Mouse (Mus musculus): ENCODE measurements around the gene Cyp2c29. TPM values are rescaled to one million over a fixed set of nuclear protein-coding genes. Genes with fewer than 3 reads are reported as not detected.
"Not testable (repeated sequence)": the region's sequence is repeated elsewhere in the genome, so short reads cannot be mapped to it uniquely, and the experiment has no call there.

Gene Cyp2c29
- polyA plus RNA-seq (2014; fragmentation: Nextera tagmentation; extraction: Ambion mirVana), result not detected in 2 replicates

DNA sequence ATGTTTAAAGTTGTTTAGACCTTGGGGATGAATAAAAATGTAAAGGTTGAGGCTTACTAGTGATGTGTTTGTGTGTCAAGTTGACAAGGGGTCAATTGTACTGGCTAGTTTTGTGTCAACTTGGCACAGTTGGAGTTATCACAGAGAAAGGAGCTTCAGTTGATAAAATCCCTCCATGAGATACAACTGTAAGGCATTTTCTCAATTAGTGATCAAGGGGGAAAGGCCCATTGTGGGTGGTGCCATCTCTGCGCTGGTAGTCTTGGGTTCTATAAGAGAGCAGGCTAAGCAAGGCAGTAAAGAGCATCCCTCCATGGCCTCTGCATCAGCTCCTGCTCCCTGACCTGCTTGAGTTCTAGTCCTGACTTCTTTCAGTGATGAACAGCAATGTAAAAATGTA lies at the start of gene Cyp2c29:
Gene Cyp2c29, plus strand, starts transcription at position 301 of the 400 bp plus-strand sequence.
- not testable (repeated sequence) for H3K4me1 ChIP-seq (replicated peaks; ENCODE audit: control insufficient read depth, insufficient read depth, low read length); H3K36me3 ChIP-seq (ENCODE audit: control insufficient read depth, insufficient read depth, low read length); H3K4me2 ChIP-seq (ENCODE audit: low read length); H3K27me3 ChIP-seq (replicated peaks; ENCODE audit: control insufficient read depth, insufficient read depth, low read length); ATAC-seq (replicated peaks; ENCODE audit: low FRiP score, low TSS enrichment, low read depth); H3K4me3 ChIP-seq (ENCODE audit: low read depth, low read length); H3K9me3 ChIP-seq (ENCODE audit: control insufficient read depth, low read length); DNase-seq (ENCODE audit: low spot score); H3K9ac ChIP-seq (ENCODE audit: low read length); H3K27ac ChIP-seq (ENCODE audit: low read depth)
- no CpG with 5 or more reads among the region's 1 CpGs for WGBS

DNA sequence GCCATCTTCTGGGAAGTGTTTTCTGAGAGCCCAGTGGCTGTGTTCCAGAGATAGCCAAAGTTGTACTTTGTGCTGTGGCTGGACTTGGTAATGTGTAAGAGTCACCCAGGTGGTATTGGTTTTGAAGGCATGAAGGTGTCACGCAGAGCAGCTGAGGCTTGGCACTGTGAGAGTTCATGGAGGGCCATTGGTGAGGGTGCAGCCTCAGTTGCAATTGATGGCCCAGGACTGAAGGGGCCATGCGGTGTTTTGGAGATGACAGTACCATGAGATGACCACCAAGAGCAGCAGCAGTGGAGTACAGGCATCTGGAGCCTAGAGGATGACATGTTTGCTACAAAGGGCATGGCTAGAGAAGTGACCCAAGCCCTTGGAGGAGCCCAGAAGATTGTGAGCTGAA lies 2.2 kb upstream of the Cyp2c29 start:
- not testable (repeated sequence) for H3K9ac ChIP-seq (ENCODE audit: low read length); H3K9me3 ChIP-seq (ENCODE audit: control insufficient read depth, low read length); H3K4me1 ChIP-seq (replicated peaks; ENCODE audit: control insufficient read depth, insufficient read depth, low read length); ATAC-seq (replicated peaks; ENCODE audit: low FRiP score, low TSS enrichment, low read depth); H3K4me2 ChIP-seq (ENCODE audit: low read length); H3K27me3 ChIP-seq (replicated peaks; ENCODE audit: control insufficient read depth, insufficient read depth, low read length); H3K36me3 ChIP-seq (ENCODE audit: control insufficient read depth, insufficient read depth, low read length); H3K4me3 ChIP-seq (ENCODE audit: low read depth, low read length); DNase-seq (ENCODE audit: low spot score); H3K27ac ChIP-seq (ENCODE audit: low read depth)
- 74% methylated on average over 2 of the region's 2 CpGs for WGBS

DNA sequence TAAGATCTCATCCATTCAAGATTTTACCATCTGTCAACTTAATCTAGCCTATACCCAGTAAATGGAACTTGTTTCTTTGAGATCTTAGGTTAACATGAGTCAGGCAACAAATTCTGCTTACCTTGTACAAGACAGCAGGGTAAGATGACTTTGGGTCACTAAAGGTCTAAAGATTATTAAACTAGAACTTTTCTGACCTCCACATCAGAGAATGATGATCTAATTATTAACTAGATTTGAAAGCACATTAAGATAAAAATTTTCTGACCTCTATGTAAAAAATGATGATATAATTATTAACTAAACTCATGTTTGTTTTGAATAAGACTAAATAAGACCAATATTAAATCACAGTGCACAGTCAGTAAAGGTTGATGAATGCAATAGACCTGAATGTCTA lies 13.6 kb downstream of the Cyp2c29 start:
- H3K4me3 ChIP-seq (ENCODE audit: low read depth, low read length), result no peak overlapping the region
- H3K4me1 ChIP-seq (replicated peaks; ENCODE audit: control insufficient read depth, insufficient read depth, low read length), result no peaks in the 10 kb centered on the region
- no peaks in the 10 kb centered on the region for H3K36me3 ChIP-seq (ENCODE audit: control insufficient read depth, insufficient read depth, low read length)
- H3K9me3 ChIP-seq (ENCODE audit: control insufficient read depth, low read length), result no peaks in the 10 kb centered on the region
- H3K27me3 ChIP-seq (replicated peaks; ENCODE audit: control insufficient read depth, insufficient read depth, low read length), result no peaks in the 10 kb centered on the region
- no peak overlapping the region for H3K27ac ChIP-seq (ENCODE audit: low read depth)
- no peak overlapping the region for H3K4me2 ChIP-seq (ENCODE audit: low read length)
- H3K9ac ChIP-seq (ENCODE audit: low read length), result no peak overlapping the region
- ATAC-seq (replicated peaks; ENCODE audit: low FRiP score, low TSS enrichment, low read depth), result no peak
- DNase-seq (ENCODE audit: low spot score), result no peak

DNA sequence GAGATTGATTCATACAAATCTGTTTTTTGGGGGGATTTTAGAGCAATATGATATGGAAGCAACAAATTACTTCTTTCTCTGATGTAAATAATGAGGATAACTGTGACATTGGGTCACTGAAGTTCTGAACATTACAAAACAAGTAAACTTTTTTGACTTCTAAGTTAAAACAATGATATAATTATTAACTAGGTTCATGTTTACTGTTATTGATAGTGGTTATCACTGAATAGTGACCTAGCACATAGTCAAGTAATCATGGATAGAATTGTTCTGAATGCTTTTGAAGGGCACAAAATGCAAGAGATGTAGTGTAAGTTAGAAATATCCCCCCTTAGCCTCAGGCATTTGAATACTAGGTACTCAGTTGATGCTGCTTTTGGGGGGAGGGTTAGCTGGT lies 16.4 kb downstream of the Cyp2c29 start:
- no peaks in the 10 kb centered on the region for H3K27me3 ChIP-seq (replicated peaks; ENCODE audit: control insufficient read depth, insufficient read depth, low read length)
- no peak overlapping the region for H3K4me3 ChIP-seq (ENCODE audit: low read depth, low read length)
- no peak overlapping the region for H3K4me2 ChIP-seq (ENCODE audit: low read length)
- DNase-seq (ENCODE audit: low spot score) (no peak), ATAC-seq (replicated peaks; ENCODE audit: low FRiP score, low TSS enrichment, low read depth) (no peak)
- H3K36me3 ChIP-seq (ENCODE audit: control insufficient read depth, insufficient read depth, low read length), result no peaks in the 10 kb centered on the region
- no peak overlapping the region for H3K27ac ChIP-seq (ENCODE audit: low read depth)
- no peaks in the 10 kb centered on the region for H3K9me3 ChIP-seq (ENCODE audit: control insufficient read depth, low read length)
- H3K4me1 ChIP-seq (replicated peaks; ENCODE audit: control insufficient read depth, insufficient read depth, low read length), result no peaks in the 10 kb centered on the region
- H3K9ac ChIP-seq (ENCODE audit: low read length), result no peak overlapping the region

DNA sequence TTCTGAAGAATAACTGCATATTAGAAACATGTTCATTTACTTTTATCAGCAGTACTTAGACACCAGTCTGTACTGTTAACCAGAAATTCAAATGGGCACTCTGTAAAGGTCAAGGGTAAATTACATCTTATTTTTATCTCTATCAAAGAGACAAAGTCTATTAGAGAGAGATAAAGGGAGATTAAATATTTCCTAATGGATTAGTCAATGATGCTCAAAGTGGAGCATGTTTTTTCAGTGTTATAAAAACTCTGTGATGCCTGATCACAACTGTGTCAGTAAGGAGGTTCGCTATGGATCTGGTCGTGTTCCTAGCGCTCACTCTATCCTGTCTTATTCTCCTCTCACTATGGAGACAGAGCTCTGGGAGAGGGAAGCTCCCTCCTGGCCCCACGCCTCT lies 17.6 kb downstream of the Cyp2c29 start:
- no peaks in the 10 kb centered on the region for H3K9me3 ChIP-seq (ENCODE audit: control insufficient read depth, low read length)
- ATAC-seq (replicated peaks; ENCODE audit: low FRiP score, low TSS enrichment, low read depth), result no peak
- H3K36me3 ChIP-seq (ENCODE audit: control insufficient read depth, insufficient read depth, low read length), result no peaks in the 10 kb centered on the region
- 80% methylated on average over 4 of the region's 4 CpGs for WGBS
- no peak overlapping the region for H3K27ac ChIP-seq (ENCODE audit: low read depth)
- no peaks in the 10 kb centered on the region for H3K4me1 ChIP-seq (replicated peaks; ENCODE audit: control insufficient read depth, insufficient read depth, low read length)
- no peaks in the 10 kb centered on the region for H3K27me3 ChIP-seq (replicated peaks; ENCODE audit: control insufficient read depth, insufficient read depth, low read length)
- H3K4me2 ChIP-seq (ENCODE audit: low read length), result no peak overlapping the region
- DNase-seq (ENCODE audit: low spot score), result no peak
- H3K4me3 ChIP-seq (ENCODE audit: low read depth, low read length), result no peak overlapping the region
- no peak overlapping the region for H3K9ac ChIP-seq (ENCODE audit: low read length)

DNA sequence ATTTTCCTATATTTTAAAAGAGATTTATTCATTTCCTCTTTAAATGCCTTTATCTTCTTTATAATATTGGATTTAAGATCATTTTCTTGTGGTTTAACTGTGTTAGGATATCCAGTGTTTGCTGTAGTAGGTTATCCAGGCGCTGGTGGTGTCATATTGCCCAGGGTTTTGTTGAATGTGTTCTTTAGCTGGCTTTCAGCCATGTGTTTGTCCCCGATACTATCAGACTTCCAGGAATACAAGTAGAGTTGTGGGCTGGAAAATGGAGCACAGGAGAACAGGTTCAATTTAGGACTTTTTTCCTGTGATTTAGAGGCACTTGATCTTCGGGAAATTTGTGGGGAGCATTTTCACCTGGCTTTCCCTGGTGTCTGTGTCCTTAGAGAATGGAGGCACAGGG lies 19.8 kb downstream of the Cyp2c29 start:
- H3K36me3 ChIP-seq (ENCODE audit: control insufficient read depth, insufficient read depth, low read length), result no peaks in the 10 kb centered on the region
- no peak for ATAC-seq (replicated peaks; ENCODE audit: low FRiP score, low TSS enrichment, low read depth)
- no peak for DNase-seq (ENCODE audit: low spot score)
- no peak overlapping the region for H3K27ac ChIP-seq (ENCODE audit: low read depth)
- no peak overlapping the region for H3K4me2 ChIP-seq (ENCODE audit: low read length)
- H3K4me1 ChIP-seq (replicated peaks; ENCODE audit: control insufficient read depth, insufficient read depth, low read length), result no peaks in the 10 kb centered on the region
- 65% methylated on average over 3 of the region's 3 CpGs for WGBS
- no peak overlapping the region for H3K9ac ChIP-seq (ENCODE audit: low read length)
- no peaks in the 10 kb centered on the region for H3K9me3 ChIP-seq (ENCODE audit: control insufficient read depth, low read length)
- H3K27me3 ChIP-seq (replicated peaks; ENCODE audit: control insufficient read depth, insufficient read depth, low read length), result no peaks in the 10 kb centered on the region
- no peak overlapping the region for H3K4me3 ChIP-seq (ENCODE audit: low read depth, low read length)

Other genes with a start within 250 kb of the Cyp2c29 start
- 7.1 and 8.8 TPM in 2 replicates for gene Cyp2c65, start 208.4 kb upstream of the Cyp2c29 start, polyA plus RNA-seq (2014; fragmentation: Nextera tagmentation; extraction: Ambion mirVana)
- 0.60 TPM in 1 of 2 replicates, not detected in the other for gene Cyp2c66, start 155.5 kb upstream of the Cyp2c29 start, polyA plus RNA-seq (2014; fragmentation: Nextera tagmentation; extraction: Ambion mirVana)
- gene Cyp2c38, start 193.7 kb downstream of the Cyp2c29 start, polyA plus RNA-seq (2014; fragmentation: Nextera tagmentation; extraction: Ambion mirVana), result not detected in 2 replicates
- not detected in 2 replicates for gene Cyp2c39, start 241.5 kb downstream of the Cyp2c29 start, polyA plus RNA-seq (2014; fragmentation: Nextera tagmentation; extraction: Ambion mirVana)

Measured in intestine, embryonic 14.5 days (tissue).